Mouse (Mus musculus) olfactory bulb, adult 2 months (tissue): Measurements from ENCODE around the gene Icmt.

Experiments used
- CTCF ChIP-seq: fragments of 200-500 bp; IDR thresholded peaks from 2 replicates; pipeline ENCODE4 v1.5.1; 2012; ENCODE audit warnings: low read depth, mild to moderate bottlenecking, low read length, moderate library complexity; ENCODE audit not compliant: insufficient read depth
- POLR2A ChIP-seq: fragments of 200-500 bp; IDR thresholded peaks from 2 replicates; pipeline ENCODE4 v1.6.1; 2012; ENCODE audit warnings: mild to moderate bottlenecking, low read depth, low read length, moderate library complexity; ENCODE audit not compliant: insufficient read depth

- TF ChIP-seq CTCF (no peak), POLR2A (no peak)
Observed at GRCm38 (mm10) chr4:152264177-152264530, 32.9 kb upstream of the Icmt start.
